Mouse (Mus musculus): ENCODE data around the gene Wipi2.

The Wipi2 gene

DNA sequence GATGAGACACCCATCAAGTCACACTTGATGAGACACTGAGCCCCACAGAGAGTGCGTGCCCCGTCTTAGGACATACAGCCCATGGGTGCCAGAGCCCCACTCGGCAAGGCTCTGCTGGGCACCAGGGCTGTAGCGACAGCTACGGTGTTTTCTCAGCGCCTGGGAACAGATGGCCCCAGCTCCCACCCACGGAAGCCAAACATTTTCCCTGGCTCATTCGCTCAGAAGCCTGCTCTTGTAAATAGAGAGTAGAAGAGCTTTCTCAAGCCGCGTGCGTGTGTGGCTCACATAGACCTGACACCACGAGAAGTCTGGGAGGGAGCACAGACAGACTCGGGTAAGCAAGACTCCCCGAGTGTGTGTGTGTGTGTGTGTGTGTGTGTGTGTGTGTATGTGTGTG, 64.8 kb downstream of the Wipi2 start, which contains the start of gene Slc29a4:
Gene Slc29a4 (plus strand): TSS at position 265 of the 400 bp plus-strand sequence.
- ATAC-seq (ENCODE audit: low TSS enrichment) = peak; percentile 89

DNA sequence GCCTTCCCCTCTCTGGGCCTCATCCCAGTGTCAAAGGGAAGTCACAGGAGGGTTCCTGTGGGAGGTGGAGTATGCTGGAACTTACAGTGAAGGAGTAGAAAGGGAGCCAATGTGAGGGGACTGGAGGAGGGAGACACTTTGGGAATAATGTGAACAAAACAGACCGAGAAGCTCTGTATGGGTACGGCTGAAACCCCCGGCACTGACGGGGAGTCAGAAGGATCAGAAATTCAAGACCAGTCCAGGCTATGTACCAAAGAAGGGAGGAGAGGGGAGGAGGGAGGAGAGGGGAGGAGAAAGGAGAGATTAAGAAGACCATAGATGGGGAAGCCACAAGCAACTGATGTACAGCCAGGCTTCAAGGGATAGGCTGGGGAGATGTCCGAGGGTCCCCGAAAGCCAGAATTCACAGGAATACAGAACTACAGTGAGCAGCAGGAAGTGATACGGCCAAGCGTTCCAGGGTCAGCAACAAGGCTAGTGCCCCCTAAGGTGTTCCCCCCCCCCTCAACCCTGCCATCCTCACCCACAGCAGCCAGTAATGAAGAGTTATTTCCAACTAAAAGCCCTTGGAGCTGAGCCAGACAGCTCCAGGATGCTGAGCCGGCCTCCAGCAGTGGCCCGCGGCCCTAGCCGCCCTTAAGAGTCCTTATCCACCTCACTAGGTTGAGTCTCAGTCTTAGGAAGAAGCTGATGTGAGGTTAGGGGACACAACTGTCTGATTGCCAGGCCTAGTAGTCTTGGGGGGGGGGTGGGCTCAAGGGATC, 65.7 kb downstream of the Wipi2 start:
- ATAC-seq (ENCODE audit: low TSS enrichment) = no peak

DNA sequence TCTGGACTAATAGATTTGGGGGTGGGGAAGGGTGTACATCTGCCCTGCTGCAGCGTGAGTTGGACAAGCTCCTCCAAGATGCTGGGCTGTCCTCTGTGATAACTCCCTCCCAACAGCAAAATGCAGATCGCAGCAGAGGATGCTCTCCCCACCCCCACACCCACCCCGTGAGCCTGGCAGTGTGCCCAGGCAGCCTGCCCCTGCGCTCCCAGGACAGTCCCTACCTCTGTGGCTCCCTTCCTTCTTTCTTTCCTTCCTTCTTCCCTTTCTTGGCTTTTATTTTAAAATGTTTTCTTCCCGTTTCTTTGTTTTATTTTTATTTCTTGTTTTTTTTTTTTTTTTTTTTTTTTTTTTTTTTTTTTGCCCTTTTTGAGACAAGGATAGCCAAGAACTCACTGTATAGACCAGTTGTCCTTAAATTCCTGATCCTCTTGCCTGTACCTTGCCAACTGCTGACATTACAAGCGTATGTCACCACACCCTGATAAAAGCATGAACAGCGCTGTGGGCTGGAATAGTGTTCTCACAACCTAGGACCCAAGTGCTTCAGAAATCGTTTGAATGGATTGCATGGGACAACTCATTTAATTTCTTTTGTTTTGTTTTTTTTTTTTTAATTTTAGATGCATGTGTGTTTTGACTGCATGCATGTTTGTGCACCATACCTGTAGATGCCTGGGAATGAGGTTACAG, 66.4 kb downstream of the Wipi2 start:
- no peak for ATAC-seq (ENCODE audit: low TSS enrichment)

DNA sequence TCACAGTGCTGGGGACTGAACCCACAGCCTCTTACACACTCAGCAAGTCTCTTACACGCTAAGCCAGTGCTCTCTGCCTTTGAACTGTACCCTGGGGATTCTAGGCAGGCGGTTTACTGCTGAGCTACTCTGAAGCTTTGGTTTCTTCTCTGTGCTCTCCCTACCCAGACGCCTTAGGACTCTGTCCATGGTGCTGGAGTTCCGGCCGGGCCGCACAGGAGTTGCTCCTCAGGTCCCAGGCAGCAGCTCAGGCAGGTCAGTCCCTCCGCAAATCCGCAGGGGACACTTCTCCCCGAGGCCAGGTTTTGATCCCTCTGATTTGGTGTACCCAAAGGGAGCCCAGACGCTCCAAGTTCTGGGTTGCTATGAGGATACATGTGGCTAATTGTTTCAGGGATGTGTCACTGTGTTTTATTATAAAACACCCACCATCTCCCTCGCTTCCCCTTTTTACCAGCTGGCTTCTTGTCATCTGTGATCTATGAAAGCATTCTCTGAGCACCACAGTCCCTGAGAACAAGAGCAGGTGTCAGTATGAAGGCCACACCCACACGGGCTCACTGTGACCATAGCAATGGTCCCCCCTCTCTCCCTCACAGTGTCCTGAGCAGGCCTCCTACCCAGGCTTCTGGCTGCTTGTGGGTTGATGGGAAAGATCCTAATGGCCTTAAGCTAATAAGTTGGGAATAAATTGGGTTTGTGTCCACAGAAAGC, 67.3 kb downstream of the Wipi2 start:
- no peak for ATAC-seq (ENCODE audit: low TSS enrichment)

DNA sequence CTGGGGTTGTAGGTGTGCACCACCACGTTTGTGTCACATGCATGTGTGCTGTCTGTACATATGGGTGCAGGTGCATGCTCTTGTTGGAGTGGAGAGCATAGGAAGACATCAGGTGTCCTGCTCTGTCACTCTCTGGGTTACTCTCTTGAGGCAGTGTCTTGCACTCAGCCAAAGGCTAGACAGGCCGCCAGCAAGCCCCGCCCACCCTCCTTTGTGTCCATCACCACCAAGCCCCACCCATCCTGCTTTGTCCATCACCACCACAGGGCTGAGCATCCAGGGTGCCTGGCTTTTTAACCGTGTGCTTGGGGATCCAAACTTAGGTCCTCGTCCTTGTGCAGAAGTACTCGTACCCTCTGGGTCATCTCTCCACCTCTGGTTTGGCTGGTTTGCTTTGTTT, 68.8 kb downstream of the Wipi2 start:
- ATAC-seq (ENCODE audit: low TSS enrichment) = no peak

DNA sequence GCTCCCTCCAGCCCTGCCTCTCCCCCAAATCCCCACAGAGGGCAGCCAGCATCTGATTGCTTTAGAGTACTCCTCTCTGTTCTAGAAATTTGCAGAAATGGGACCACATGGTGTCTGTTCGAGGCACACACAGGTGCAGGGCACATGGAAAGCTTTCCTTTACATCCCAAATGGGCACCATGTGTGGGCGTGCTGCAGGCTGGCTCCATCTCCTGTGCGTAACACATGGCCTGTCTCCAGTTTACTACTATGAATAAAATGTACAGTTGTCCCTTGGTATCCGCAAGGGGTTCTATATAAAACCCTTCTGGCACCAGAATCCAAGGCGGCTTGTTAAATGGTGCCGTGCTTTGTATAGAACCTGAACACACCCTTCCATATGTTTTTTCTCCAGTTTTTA, 69.4 kb downstream of the Wipi2 start:
- peak; percentile 71 for ATAC-seq (ENCODE audit: low TSS enrichment)

DNA sequence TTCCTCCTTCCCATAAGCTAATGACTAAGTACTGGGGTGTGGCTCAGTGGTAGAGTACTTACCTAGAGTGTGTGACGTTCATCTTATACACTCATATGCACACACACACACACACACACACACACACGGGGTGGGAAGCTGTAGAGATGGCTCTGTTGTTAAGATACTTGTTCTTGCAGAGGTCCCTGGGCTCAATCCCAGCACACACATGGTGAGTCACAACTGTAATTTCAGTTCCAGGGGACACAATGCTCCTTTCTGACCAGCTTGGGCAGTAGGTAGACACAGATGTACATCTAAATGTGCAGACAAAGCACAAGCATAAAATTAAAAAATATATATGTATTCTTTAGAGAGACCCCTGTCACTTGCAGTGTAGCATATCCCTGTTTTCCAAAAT, 70.2 kb downstream of the Wipi2 start:
- ATAC-seq (ENCODE audit: low TSS enrichment) = no peak

DNA sequence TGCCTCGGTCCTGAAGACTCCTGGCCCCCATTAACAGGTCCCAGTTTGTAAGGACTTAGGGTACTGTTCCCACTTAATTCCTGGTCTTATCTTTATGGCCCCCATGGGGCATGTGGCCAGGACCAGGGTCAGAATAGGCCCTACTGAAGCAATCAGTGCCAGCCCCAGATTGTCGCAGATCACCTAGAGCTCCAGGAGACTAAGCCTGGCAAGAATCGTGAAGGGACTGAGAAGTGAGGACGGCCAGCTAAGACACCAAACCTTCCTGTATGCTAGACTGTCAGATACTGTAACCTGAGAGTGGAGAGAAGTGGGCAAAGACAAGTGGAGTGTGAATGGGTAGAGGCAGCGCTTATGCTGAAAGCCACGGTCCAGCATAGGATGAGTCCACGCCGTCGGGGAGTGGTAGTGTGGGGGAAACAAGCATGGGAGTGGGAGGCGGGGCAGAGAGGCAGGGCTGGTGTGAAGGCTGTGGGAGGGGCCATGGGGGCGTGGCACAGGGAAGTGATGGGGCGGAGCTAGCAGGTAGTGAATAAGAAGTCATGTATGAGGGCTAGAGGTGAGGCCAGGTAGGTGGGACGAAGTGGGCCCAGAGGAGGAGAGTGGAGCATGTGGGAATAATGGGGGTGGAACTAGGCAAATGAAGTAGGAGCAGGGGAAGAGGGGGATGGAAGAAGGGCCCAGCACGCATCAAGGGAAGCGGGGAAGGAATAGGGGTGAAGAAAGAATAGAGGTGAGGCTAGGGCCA, 73.5 kb downstream of the Wipi2 start:
- ATAC-seq (ENCODE audit: low TSS enrichment) = no peak

DNA sequence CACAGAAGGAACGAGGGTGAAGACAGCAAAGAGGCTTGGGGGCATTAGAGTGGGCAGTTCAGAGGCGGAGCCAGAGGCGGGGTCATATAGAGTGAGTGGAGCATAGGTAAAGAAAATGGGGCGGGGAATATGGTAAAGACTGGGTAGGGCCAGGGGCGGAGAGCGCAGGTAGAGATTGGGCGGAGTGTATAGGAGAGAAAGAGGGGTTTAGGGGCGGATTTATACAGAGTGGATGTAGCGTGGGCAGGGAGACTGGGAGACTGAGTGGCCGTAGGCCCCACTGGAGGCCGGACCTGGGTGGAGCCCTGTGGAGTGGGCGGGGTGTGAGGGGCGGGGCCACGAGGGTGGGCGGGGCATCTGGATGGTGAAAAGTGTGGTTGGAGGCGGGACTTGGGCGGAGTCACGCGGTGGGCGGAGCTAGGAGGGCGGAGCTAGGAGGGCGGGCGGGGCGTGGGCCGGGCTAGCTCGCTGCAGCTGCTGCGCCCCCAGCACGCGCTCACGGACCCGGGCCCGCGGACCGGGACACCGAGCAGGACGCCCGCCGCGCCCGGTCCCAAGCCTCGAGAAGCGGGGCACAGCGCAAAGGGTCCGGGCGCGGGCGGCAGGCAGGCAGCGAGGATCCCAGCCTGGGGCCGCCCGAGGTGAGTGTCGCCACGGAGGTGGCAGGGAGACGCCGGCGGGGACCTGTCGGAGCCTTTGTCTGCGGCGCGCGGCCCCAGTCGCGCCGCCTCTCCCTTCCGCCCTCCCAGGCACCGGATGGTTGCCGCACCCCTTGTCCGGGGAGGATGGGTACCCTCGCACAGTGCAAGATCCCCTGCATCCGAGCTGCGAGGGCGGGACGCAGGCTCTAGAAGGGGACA, 74.4 kb downstream of the Wipi2 start:
- ATAC-seq (ENCODE audit: low TSS enrichment) = peak; percentile 21; the same call in 1 of the 2 replicates

DNA sequence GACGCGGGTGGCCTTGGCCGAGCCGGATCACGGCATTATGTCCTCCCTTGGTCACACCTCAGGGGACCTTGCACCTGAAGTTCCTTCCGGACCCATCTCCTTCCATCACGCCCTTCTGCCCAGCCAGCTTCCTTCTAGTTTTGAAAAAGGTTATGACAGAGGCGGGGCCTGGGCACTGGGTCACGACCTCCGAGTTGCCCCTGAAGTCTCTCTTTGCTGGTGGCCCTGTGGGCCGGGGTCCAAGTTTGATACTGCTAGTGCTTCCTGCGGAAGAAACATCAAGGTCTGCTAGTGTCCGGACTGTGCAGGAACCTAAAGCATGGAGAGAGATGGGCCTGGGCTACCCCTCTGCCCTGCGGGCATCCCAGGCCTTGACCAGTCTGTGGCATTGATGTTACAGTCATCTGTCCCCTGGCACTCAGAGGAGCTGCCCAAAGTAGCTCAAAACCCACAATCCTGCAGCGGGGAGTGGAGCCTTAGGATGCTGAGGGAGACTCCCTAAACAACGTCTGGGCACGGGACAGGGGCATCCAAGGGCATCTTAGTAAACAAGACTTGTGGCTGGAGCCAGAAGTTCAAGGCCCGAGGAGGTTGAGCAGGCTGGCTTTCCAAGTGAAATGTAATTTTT, 75.1 kb downstream of the Wipi2 start:
- ATAC-seq (ENCODE audit: low TSS enrichment) = no peak

DNA sequence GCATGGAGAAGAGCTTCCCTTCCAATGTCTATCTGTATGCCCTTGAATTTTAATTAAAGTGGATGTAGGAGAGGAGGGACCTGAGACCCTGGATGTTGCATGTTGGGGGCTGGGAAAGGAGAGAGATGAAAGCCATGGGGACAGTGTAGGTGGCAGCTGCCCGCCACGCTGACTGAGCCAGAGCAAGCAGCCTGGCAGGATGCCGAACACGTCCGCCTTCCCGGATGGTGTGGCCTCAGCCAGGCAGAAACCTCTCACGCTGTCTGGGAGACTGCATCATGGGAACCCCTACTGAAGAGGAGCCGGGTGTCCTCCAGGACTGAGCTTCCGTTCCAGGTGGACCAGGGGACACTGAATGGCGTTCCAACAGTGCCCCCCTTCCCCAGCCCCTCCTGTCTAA, 76.1 kb downstream of the Wipi2 start:
- peak; percentile 56; the same call in 1 of the 2 replicates for ATAC-seq (ENCODE audit: low TSS enrichment)

DNA sequence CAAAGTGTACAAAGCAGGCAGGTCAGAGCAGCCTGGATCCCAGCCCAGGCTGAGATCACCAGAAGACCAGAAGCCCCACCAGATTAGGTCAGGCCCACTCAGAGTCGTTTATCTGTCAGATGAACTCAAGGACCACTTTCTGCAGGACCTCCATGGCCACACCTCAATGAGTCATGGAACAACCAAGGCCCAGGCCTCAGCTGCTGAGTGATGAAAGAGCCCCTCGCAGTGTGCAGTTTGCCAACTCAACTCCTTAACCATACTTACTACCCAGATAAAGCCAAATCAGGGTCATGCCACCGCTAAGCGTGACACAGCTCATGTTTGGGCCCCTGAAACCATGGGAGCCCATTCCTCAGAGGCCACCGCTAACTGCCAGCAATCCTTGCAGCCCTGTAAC, 80.2 kb downstream of the Wipi2 start:
- no peak for ATAC-seq (ENCODE audit: low TSS enrichment)

DNA sequence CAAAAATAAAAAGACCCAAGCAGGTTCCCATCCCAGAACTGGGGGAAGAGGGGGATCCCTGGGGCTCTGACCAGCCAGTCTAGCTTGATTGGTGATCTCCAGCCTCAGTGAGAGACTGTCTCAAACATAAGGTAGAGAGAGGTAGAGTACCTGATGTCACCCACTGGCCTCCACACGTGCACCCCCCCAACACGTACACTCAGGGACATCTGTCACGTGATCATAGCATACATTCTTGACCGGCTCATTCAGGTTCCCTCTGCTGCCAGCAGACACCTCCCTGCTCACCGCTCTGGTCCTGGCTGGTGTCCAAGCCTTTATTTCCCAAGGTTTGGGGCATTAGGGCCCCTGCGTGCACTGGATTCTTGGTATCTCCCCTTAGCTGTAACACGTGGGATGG, 81.9 kb downstream of the Wipi2 start:
- ATAC-seq (ENCODE audit: low TSS enrichment) = no peak

DNA sequence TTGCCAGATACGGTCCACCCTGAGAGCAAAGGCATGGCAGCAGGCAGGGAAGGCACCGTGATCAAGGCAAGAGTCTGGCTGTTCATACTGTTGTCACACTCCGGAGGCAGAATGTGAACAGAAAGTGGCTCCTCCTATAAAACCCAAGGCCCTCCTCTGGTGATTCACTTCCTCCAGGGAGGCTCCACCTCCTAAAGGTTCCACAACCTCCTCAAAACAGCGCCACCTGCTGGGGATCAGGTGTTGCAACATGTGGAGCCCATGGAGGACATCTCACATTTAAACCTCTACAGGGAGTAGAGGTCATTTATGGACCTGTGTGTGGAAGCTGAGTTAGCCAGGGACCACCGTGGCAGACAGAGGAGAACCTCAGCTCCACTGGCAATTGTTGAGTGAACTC, 84.9 kb downstream of the Wipi2 start:
- ATAC-seq (ENCODE audit: low TSS enrichment) = no peak

DNA sequence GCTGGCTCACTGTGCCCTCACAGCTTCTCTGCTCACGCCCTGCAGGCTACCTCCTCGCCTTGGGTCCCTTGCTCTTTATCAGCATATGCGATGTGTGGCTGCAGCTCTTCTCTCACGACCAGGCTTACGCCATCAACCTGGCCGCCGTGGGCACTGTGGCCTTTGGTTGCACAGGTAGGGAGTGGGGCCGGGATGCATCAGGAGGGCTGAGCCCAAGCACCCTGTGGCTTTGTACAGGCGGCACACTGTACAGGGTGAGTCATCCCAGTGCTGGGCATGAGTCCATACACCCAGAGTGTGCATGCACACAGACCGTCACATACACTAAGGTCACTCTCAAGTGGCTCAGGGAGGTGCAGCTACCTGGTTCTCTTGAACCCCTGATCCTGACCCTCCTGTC, 86.5 kb downstream of the Wipi2 start:
- ATAC-seq (ENCODE audit: low TSS enrichment) = no peak

DNA sequence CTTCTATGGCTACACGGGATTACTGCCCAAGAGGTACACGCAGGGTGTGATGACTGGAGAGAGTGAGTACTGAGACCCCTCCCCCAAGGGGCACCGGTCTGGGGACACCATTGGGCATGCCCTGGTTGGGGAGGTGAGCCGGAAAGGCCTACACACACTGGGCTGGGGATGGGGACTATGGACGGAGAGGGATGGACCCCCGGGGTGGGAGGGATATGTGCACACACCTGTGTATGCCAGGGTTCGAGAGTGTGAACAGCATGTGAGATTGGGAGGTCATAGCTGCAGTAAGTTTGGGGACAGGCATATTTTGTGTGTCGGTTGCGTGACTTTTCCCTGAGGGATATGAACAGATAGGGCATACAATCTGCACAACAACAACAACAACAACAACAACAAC, 87.6 kb downstream of the Wipi2 start:
- no peak for ATAC-seq (ENCODE audit: low TSS enrichment)

DNA sequence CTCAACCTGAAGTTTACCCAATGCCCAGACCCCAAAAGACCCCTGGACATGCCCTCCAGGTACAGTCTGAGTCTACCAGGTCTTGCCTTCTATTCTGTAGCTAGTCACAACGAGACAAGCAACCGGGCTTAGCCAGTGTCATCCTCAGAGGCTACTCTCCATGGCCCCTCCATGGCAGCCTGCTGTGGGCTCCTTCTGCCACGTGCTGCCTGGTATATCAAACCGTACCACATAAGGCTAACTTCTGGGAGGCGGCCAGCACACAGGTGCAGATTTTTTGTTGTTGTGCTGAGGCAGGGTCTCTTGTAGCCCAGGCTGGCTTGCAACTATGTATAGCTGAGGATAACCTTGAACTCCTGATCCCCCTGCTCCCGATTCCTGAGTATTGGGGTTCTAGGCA, 88.6 kb downstream of the Wipi2 start:
- no peak for ATAC-seq (ENCODE audit: low TSS enrichment)

DNA sequence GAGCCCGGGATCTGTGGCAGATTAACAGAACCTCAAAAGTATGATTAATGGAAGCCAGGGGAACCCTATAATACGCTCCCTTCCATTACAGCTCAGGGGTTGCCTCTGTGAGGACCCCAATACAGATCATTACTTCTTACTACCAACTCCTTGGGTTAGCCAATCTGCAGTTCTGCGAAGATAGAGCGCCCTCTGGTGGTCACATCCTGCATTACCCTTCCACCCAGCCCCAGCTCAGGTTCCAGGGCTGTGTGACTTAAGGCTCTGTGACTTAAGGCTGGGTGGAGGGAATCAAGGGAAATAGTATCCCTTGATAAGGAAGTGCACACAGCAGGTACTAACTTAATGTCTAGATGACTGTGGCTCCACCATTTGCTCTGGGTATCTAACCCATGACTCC, 90.5 kb downstream of the Wipi2 start:
- ATAC-seq (ENCODE audit: low TSS enrichment) = peak; percentile 81; the same call in 1 of the 2 replicates

DNA sequence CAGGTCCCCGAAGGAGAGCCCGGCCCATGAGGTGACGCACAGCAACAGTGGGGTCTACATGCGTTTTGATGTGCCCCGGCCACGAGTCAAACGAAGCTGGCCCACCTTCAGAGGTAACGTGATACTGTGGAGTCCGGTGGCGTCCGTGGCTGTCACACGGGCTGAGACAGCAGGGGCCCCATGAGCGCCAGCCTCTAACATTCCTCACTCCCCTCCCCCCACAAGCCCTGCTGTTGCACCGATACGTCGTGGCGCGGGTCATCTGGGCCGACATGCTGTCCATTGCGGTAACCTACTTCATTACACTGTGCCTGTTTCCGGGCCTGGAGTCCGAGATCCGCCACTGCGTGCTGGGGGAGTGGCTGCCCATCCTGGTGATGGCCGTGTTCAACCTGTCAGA, 91.0 kb downstream of the Wipi2 start:
- ATAC-seq (ENCODE audit: low TSS enrichment) = no peak

DNA sequence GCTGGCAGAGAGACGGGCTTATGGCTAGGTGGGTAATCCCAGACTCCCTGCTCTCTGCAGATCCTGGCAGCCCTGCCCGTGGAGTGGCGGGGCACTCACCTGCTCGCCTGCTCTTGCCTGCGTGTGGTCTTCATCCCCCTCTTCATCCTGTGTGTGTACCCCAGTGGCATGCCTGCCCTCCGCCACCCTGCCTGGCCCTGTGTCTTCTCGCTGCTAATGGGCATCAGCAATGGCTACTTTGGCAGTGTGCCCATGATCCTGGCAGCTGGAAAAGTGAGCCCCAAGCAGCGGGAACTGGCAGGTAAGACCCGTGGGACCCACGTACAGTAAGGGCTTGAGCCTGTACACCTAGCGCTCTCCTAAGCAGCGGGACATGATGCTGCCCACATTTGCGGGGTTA, 92.4 kb downstream of the Wipi2 start:
- ATAC-seq (ENCODE audit: low TSS enrichment) = no peak
